Mouse (Mus musculus) neutrophil, adult 5-6 weeks (primary cell): ENCODE data around the gene Cherp. TPM values are rescaled to one million over a fixed set of nuclear protein-coding genes. Genes with fewer than 3 reads are reported as not detected.
A peak's percentile ranks its signal among the peaks of the same experiment; 100 is the strongest.

ENCODE experiments used
- ATAC-seq: fragments of 151-379, 151-347 bp; 2 replicates; pipeline ENCODE4 v1.8.0; 2017; ENCODE audit warnings: mild to moderate bottlenecking, moderate TSS enrichment; ENCODE audit not compliant: insufficient number of reproducible peaks, poor library complexity, low FRiP score, severe bottlenecking; ENCODE audit errors: extremely low read depth
- total RNA-seq: library from RNA; stranded (forward); fragments of 200-1000 nt; gene quantifications from 2 replicates; pipeline ENCODE4 v1.2.3, GENCODE M21; 2017

Cherp gene
- total RNA-seq, 1 experiment from 2014 or later = 22.2 TPM

DNA sequence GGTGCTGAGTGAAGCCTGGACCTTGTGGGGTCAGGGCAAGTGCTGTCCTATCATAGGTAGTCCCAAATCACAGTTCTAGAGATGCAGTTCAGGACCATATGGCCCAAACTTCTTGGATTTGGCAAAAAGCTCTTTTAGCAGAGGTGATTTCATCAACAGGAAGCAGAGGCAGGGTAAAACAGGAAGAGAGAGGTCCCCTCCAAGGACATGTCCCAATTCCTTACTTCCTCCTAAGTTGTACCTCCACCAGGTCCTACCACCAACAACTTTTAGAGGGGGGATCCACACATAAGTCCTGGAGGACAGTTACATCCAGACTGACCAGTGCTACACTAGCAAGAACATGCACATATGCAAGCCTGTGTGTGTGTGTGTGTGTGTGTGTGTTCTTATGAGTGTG lies 12.0 kb upstream of the Cherp start:
- no peak for ATAC-seq

DNA sequence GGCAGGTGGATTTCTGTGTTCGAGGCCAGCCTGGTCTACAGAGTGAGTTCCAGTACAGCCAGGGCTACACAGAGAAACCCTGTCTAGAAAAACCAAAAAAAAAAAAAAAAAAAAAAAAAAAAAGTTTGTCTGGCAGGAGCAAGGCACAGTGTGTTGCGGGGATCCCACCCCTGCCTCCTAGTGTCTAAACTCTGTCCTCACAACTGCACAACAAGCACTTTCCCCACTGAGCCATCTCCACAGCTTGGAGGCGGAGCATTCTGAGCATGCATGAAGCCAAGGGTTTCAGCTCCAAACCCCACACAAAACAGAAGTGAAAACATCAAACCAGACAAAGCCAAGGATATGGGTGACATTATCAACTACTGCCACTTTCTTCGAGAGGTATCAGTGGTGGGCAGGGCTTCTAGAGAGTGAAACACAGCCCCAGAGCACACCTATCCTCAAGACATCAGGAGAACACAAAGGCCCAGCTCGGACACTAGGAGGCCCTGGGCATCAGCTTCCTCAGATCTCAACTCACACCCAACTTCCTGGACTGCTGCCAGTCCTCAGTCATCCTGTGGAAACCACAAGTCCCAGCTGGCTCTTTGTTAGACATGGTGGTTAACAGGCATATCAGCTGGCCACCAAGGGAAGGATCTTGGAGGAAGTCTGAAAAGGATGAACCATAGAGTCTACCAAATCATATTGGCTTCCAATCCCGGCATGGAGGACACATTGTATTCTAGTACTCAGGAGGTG lies 10.6 kb upstream of the Cherp start:
- peak; percentile 45; the same call in 1 of the 2 replicates for ATAC-seq

DNA sequence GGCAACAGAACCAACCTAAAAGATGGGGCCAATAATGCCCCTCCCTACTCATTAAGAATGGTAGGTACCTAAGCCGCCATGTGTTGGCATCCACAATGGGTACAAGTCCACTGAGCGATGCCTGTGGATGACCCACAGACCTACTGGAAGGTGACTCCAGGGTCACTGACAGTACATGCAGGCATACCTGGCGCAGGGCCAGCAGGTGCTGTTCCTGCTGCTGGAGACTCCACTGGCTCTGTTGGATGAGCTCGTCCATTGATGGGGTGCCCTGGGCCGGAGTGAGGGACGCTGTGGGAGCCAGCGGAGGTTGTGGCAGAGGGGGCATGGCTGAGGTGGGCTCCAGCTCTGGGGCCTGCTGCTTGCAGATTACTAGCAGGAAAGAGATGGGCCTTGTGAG lies 4.3 kb downstream of the Cherp start:
- ATAC-seq = no peak

DNA sequence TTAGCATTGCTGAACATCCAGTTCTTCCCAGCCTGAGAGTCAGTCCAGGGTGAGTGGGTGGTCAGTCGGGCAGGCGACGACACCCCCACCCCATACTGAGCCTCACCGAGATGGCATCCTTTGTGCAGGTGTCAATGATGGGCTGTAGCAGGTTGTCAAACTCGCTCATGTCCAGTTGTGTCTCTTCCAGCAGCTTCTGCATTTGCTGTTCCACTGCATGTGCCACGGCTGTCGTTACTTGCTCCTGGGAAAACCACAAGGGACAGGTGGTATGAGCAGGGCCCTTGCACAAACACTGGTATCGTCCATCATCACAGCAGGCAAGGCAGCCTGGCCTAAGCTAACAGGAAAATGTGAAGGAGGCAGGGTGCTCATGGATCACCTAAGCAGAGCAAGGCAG lies 5.0 kb downstream of the Cherp start:
- no peak for ATAC-seq

DNA sequence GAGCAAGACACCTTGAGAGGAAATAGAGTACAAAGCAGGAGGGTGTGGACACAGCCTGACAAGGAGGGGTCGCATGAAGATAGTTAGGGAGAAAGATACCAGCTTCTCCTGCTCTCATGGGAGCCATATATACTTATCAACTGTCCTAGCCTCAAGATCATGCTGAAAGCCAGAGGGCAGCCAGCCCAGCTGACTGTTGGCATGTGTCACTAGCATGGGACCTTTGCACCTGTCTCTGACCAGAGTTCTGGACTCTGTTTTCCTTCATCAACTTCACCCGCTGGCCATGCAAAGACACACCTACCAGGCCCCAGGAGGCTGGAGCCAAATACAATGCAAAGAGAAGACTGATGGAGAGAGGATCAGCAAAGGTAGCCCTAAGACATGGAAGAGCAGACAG lies 5.8 kb downstream of the Cherp start:
- ATAC-seq = no peak

DNA sequence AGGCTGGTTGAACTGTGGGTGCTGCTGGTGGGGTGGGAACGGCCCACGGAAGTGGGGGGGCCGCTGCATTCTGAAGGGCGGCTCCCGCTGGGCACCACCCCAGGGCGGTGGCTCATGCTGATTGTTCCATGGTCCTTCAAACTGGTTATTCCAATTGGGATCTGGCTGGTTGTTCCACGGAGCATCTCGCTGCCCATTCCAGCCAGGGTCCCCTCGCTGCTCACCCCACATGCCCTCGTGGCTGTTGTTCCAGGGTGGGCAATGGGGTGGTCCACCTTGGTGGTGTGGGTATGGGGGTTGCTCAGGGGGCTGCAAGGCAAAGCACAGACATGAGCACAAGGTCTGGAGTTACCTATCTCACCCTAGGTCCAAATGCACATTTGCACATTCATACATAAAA lies 10.8 kb downstream of the Cherp start:
- ATAC-seq = no peak

DNA sequence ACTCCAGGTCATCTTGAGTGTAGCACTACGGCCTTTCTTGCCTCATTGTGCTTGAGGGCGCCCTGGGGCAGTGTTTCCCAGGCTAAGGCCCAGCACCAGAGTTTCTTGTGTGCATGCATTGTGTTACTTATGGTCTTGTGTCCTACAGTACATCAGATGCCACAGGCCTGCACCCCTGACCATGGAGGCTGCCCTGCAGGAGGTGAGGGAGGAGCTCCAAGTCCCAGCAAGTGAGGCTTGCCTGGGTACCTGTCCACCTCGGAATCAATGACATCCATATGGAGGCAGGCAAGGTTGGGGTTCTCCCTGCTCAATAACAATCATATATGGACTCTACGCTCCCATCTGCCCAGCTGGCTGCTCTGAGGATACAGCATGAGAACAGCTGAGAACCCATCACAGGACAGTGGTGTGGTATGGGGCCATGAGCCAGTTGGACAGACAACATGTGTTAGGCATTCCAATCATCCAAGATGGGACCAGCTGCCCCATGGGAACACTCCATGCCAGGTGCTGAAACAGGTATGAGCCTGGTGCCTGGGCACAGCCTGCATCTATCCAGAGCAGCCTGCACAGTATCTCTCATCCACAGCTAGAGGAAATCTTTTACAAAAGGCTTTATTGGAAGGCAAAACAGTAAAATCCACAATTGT lies 15.0 kb downstream of the Cherp start:
- ATAC-seq = no peak

DNA sequence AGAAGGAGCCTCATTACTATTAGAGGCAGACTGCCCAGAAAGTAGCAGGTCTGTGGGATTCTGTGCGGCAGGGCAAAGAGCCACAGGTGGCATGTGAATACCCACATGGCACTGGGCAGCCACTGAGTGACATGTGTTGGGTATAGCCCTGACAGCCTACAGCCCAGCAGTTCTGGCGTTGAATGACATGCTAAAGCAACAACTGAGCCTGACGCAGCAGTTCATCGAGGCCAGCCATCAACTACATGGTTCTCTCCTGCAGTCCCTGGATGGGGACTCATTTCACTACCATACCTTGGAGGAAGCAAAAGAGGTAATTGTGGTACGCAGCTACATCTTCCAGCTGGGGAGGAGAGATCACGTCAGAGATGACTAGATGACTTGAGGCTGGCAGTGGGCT lies 16.6 kb downstream of the Cherp start:
- ATAC-seq = no peak

DNA sequence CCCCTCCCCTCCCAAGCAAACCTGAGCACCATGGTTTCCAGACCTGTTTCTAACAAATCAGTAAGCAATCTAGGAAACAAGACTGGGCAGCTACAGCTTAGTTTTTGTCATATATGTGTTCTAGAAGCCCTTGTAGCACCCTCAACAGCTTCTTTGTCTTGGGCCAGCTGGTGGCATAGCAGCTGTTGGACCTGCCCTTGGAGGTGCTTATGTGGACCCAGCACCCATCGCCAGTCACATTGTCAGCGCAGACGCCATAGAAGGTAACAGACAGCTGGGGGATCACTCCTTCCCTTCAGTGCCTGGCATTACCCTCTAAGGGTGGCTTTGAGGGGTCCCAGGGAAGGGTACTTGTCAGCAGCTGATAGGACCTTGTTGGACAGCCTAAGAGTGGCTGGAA lies 17.2 kb downstream of the Cherp start:
- ATAC-seq = no peak

DNA sequence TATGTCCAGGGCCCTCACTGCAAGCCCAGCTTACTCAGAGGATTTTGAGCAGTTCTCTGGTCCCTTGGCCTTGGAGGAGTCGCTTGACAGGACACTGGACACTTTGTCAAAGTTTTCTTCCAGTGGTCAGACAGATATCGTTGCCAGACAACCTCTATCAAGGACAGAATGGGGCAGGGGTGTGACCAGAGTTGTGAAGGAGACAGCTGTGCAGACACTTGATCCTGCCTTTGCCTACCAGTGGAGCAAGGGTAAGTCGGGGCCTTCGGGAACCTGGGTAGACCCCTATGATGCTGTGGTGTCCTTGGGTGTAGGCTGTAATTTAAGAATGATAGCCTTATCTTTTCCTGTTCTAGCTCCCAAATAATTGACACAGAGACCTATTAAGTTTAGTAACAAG lies 19.7 kb downstream of the Cherp start:
- ATAC-seq = no peak

DNA sequence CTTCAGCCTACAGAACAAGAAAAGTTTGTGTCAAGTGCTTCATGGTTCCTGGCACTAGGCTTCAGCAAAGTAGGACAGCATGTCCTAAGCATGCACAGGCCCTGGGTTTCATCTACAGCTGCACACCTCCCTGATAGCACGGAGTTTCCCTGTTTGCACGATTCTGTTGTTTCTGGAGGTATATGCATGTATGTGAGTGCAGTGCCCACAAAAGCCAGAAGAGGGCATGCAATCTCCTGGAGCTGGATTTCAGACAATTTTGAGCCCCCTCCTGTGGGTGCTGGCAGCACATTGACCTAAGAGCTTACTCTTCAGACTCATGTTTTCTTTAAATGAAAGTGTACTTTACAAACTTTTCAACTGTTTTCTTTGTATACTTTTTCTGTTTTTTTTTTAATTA lies 21.1 kb downstream of the Cherp start:
- no peak for ATAC-seq

DNA sequence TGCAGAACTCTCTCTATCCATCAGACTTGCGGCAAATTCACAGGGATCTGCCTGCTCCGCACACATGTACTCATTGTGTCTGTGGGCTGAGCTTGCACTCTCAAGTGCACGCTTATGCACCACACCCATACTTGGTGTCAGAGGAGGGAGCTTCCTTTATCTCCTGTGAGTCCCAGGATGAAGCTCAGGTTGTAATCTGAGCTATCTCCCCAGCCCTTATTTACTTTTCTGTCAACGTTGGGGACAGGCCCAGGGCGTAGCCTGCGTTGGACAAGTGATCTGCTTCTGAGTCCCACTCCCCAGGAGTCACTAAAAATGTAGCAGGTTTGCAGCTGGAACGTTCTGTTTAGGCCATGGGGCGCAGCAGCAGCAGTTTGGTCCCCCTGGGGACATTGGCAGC lies 23.5 kb downstream of the Cherp start:
- ATAC-seq = no peak

DNA sequence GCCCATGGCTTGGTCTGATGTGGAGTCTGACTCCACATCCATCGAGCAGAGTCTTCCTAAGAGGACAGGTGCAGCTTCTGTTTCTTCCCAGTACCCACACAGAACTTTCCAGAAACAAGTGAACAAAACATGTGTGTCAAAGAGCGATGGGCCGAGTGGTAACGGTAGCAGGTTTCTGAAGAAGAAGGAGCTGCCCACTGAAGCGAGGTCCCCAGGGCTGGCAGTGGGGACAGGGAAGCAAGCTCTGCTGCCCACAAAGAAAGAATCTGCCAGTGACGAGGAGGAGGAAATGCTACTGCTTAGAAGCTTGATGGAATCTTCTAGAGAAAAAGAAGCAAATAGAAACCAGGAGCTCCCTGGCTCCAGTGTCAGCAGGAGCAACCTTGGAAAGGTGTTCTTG lies 30.0 kb downstream of the Cherp start:
- peak; percentile 28; the same call in 1 of the 2 replicates for ATAC-seq

DNA sequence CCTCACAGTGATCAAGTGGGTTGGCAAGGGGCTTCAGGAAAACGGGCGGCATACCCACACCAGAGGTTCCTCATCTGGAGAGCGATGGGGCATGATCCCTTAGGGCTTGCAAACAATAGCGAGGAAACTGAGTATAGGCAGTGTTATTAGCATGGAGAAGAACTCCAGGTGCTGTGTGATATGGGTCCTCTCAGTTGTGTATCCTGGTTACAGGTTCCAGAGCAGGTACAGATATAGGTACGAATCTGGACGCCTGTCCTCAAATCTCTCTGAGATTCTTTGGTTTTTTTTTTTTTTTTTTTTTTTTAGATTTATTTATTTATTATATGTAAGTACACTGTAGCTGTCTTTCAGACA lies 31.1 kb downstream of the Cherp start:
- ATAC-seq = no peak

DNA sequence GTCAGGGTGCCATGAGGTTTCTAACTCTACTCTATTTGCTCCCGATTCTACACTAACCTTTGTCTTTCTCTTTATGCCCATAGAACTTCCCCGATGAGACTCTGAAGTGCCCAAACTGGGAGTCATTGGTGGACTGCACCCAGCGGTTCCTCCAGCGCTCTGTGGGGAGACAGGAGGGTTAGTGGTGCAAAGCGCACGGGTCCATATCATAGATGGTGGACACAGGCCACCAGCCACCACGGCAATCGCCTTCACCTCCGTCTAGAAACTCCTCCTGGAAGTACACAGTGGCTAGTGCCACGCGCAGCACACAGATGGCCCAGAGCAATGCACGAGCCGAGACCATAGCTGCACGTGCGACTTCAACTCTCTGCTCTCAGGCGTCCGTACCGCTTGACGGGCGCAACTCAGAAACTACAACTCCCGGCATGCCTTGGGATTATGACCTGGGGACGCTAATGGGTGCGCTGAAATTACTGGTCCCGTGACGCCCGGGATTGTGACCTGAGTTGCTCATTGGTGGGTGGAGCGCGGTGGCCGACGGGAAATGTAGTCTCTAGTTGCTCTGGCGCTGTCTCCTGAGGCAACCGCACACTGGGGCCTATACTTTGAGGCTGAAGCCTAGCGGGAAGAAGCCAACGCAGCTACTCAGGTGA lies 31.6 kb downstream of the Cherp start, which contains the start of the genes Calr3 and 1700030K09Rik:
Gene Calr3 (minus strand): TSS at position 533 of the 656 bp plus-strand sequence.
Gene 1700030K09Rik (plus strand): TSS at position 543 of the 656 bp plus-strand sequence.
- ATAC-seq = peak; percentile 99

DNA sequence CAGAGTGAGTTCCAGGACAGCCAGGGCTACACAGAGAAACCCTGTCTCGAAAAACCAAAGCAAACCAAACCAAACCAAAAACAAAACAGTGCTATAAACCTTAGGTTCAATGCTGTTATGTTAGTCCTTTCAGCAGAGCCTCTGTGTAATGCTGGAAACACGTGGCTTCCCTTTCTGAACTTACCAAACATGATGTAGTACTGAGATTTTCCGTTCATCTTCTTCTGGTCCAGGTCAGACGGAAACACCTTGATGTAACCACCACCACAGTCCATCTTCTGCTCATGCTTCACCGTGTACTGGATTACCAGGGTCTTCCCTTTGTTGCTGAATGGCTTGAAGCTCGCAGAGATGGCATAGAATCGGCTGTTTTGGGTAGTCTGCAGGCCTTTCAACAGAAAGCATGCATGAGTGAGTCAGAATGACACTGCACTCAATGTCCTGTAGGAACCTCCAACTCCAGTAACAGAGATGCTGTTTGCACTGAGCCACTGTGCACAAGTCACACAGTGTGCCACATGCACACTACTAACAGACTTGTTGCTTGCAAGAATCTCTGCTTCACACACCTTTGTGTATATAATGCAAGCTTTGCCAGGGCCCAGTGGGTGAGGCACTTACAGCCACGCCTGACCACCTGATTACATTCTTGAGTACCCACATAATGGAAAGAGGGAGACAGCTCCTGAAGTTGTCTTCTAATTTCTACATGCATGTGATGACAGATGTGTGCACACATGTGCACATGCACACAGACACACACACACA lies 36.6 kb downstream of the Cherp start:
- no peak for ATAC-seq

DNA sequence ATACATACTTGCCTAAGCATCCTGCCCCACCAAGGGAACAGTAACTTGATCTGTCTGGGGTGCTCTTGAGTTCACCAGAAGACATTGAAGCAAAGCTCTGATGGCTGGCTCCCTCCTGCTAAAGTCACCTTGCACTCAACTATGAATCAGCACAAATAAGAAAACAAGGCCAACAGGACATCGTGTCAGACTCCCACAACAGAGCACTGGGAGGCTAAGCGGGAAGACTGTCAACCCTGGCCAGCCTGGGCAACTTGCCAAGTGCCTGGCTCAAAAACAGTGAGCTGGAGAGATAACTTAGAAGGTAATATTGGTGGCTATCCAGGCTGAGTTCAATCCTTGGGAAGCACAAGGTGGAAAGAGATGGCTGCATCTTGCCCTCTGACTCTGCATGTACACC lies 40.1 kb downstream of the Cherp start:
- no peak for ATAC-seq

DNA sequence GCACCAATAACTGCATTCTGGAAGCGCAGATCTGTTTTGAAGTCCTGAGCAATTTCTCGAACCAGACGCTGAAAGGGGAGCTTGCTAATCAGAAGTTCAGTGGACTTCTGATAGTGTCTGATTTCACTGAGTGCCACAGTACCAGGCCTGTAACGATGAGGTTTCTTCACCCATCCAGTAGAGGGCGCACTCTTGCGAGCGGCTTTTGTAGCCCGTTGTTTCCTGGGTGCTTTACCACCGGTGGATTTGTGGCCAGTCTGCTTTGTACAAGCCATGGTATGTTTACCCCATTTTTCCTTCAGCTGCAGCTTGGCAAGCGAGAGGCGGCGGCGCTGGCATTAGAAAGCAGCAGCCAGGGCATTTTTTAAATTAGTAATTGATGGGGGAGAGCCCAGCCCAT lies 45.4 kb downstream of the Cherp start:
- ATAC-seq = no peak

DNA sequence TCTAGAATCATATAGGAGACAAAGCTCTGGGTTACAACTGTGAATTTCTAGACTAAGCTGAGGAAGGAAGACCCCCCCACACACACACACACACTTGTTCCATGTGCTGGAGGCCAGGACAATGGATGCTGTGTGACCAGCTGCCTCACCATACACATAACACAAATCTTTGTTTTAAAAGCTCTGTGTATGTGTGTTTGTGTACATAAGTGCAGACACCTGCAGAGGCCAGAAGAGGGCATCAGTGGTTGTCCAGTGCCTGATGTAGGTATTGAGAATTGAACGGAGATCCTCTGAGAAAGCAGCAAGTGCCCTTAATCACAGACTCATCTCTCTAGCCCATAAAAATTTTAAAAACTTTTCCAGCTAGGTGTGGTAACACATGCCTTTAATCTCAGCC lies 52.1 kb downstream of the Cherp start:
- ATAC-seq = no peak
